18 mouse cellular contexts compared by ENCODE assay signal in genomic region chr8:90512594-90512993, GRCm38 (mm10).
DNase-seq lines count a peak whose midpoint lies in the region; ATAC-seq lines count a peak whose summit lies in the region.
"Had no signal": no experiment of that assay in that cellular context is flagged by ENCODE, and none has a peak within 500 bp of the region (broad histone marks: within the 10 kb centered on the region; RNA-seq: fewer than 3 reads in every experiment).

No protein-coding gene starts in this region.

- H3K4me3 ChIP-seq in hindbrain, embryonic 12.5 days: no peak overlapping the region
- no peak overlapping the region for H3K4me3 ChIP-seq in hindbrain, embryonic 16.5 days (ENCODE audit: low read length)
- no peak overlapping the region for H3K4me3 ChIP-seq in neural tube, embryonic 13.5 days
- H3K4me3 ChIP-seq in hindbrain, embryonic 15.5 days: no peak overlapping the region
- no peak overlapping the region for H3K4me3 ChIP-seq in heart, embryonic 12.5 days
- H3K4me3 ChIP-seq: embryonic facial prominence, embryonic 12.5 days; forebrain, embryonic 13.5 days had no signal

- WGBS in hindbrain, embryonic 12.5 days: 37% methylated on average over 2 of the region's 2 CpGs
- WGBS in hindbrain, embryonic 16.5 days: 19% methylated on average over 2 of the region's 2 CpGs
- WGBS in neural tube, embryonic 13.5 days: 15% methylated on average over 2 of the region's 2 CpGs
- WGBS in hindbrain, embryonic 15.5 days: 28% methylated on average over 2 of the region's 2 CpGs
- 58% methylated on average over 2 of the region's 2 CpGs for WGBS in heart, embryonic 12.5 days

- H3K9ac ChIP-seq in hindbrain, embryonic 12.5 days: no peak overlapping the region
- no peak overlapping the region for H3K9ac ChIP-seq in hindbrain, embryonic 16.5 days (ENCODE audit: low read depth, low read length)
- H3K9ac ChIP-seq in neural tube, embryonic 13.5 days: no peak overlapping the region
- no peak overlapping the region for H3K9ac ChIP-seq in hindbrain, embryonic 15.5 days
- no peak overlapping the region for H3K9ac ChIP-seq in heart, embryonic 12.5 days
- H3K9ac ChIP-seq: embryonic facial prominence, embryonic 12.5 days; forebrain, embryonic 13.5 days had no signal

- no peak overlapping the region for H3K4me2 ChIP-seq in hindbrain, embryonic 12.5 days (replicated peaks)
- H3K4me2 ChIP-seq in hindbrain, embryonic 16.5 days (ENCODE audit: low read length): no peak overlapping the region
- H3K4me2 ChIP-seq in neural tube, embryonic 13.5 days: no peak overlapping the region
- peak overlapping the region; percentile 9; the same call in 1 of the 2 replicates for H3K4me2 ChIP-seq in hindbrain, embryonic 15.5 days
- H3K4me2 ChIP-seq in heart, embryonic 12.5 days: no peak overlapping the region
- H3K4me2 ChIP-seq: embryonic facial prominence, embryonic 12.5 days; forebrain, embryonic 13.5 days had no signal

- intact Hi-C loops in left cerebral cortex, postnatal 10 days (cut with DNase I): no loop called here

- H3K4me1 ChIP-seq in hindbrain, embryonic 12.5 days: peaks cover 8% of the 10 kb centered on the region
- peaks cover 4% of the 10 kb centered on the region for H3K4me1 ChIP-seq in hindbrain, embryonic 16.5 days (ENCODE audit: control insufficient read depth, insufficient read depth, low read depth, low read length)
- H3K4me1 ChIP-seq in neural tube, embryonic 13.5 days (replicated peaks): peaks cover 25% of the 10 kb centered on the region
- H3K4me1 ChIP-seq in hindbrain, embryonic 15.5 days (replicated peaks): peaks cover 18% of the 10 kb centered on the region
- H3K4me1 ChIP-seq in heart, embryonic 12.5 days (replicated peaks): no peaks in the 10 kb centered on the region
- H3K4me1 ChIP-seq: embryonic facial prominence, embryonic 12.5 days had no signal

- H3K9me3 ChIP-seq in hindbrain, embryonic 12.5 days (replicated peaks): no peaks in the 10 kb centered on the region
- no peaks in the 10 kb centered on the region for H3K9me3 ChIP-seq in hindbrain, embryonic 16.5 days (ENCODE audit: control insufficient read depth, low read length)
- no peaks in the 10 kb centered on the region for H3K9me3 ChIP-seq in neural tube, embryonic 13.5 days
- H3K9me3 ChIP-seq in hindbrain, embryonic 15.5 days: no peaks in the 10 kb centered on the region
- H3K9me3 ChIP-seq in heart, embryonic 12.5 days (replicated peaks): no peaks in the 10 kb centered on the region
- H3K9me3 ChIP-seq: embryonic facial prominence, embryonic 12.5 days; forebrain, embryonic 13.5 days had no signal

- no peak for DNase-seq in neural tube, embryonic 10.5 days (ENCODE audit: extremely low spot score, low spot score)
- no peak for DNase-seq in left cerebral cortex, postnatal 10 days (ENCODE audit: extremely low spot score in 1 of 2, low spot score in 2 of 2)
- DNase-seq: adrenal gland, adult 8-10 months; adrenal gland, postnatal 36 days; cerebellum, adult 11 months; cerebellum, adult 8-10 months; gastrocnemius, postnatal 36 days; heart, postnatal 10 days; heart, postnatal 4 days; kidney, adult 11 months had no signal

- no peak for ATAC-seq in hindbrain, embryonic 12.5 days (ENCODE audit: low FRiP score)
- ATAC-seq in hindbrain, embryonic 16.5 days: no peak
- peak; percentile 62 for ATAC-seq in neural tube, embryonic 13.5 days (ENCODE audit: low read depth)
- peak; percentile 48; the same call in 1 of the 2 replicates for ATAC-seq in hindbrain, embryonic 15.5 days (ENCODE audit: low FRiP score, low read depth)
- no peak for ATAC-seq in heart, embryonic 12.5 days (ENCODE audit: insufficient number of reproducible peaks, low FRiP score)
- ATAC-seq: inflammation-experienced regulatory T-cells, adult 6 months had no signal

- no peaks in the 10 kb centered on the region; the same call in 1 of the 2 replicates for H3K27me3 ChIP-seq in hindbrain, embryonic 12.5 days
- H3K27me3 ChIP-seq in hindbrain, embryonic 16.5 days (replicated peaks; ENCODE audit: control insufficient read depth, insufficient read depth, low read length): no peaks in the 10 kb centered on the region
- H3K27me3 ChIP-seq in neural tube, embryonic 13.5 days: no peaks in the 10 kb centered on the region
- no peaks in the 10 kb centered on the region; the same call in 1 of the 2 replicates for H3K27me3 ChIP-seq in hindbrain, embryonic 15.5 days
- H3K27me3 ChIP-seq in heart, embryonic 12.5 days (replicated peaks): no peaks in the 10 kb centered on the region
- H3K27me3 ChIP-seq: embryonic facial prominence, embryonic 12.5 days; forebrain, embryonic 13.5 days had no signal

- H3K36me3 ChIP-seq in hindbrain, embryonic 12.5 days: no peaks in the 10 kb centered on the region
- no peaks in the 10 kb centered on the region for H3K36me3 ChIP-seq in hindbrain, embryonic 16.5 days (ENCODE audit: control insufficient read depth, insufficient read depth, low read length)
- no peaks in the 10 kb centered on the region for H3K36me3 ChIP-seq in neural tube, embryonic 13.5 days
- no peaks in the 10 kb centered on the region for H3K36me3 ChIP-seq in hindbrain, embryonic 15.5 days
- no peaks in the 10 kb centered on the region for H3K36me3 ChIP-seq in heart, embryonic 12.5 days
- H3K36me3 ChIP-seq: embryonic facial prominence, embryonic 12.5 days had no signal

- peak overlapping the region; percentile 40 for H3K27ac ChIP-seq in hindbrain, embryonic 12.5 days
- H3K27ac ChIP-seq in hindbrain, embryonic 16.5 days (ENCODE audit: low read depth, low read length): no peak overlapping the region
- H3K27ac ChIP-seq in neural tube, embryonic 13.5 days (replicated peaks): peak overlapping the region; percentile 66
- H3K27ac ChIP-seq in hindbrain, embryonic 15.5 days (replicated peaks): 0 out of 2 replicates have a peak overlapping the region, but pooled peaks have one; percentile 19
- H3K27ac ChIP-seq in heart, embryonic 12.5 days (ENCODE audit: poor library complexity, severe bottlenecking): no peak overlapping the region
- H3K27ac ChIP-seq: embryonic facial prominence, embryonic 12.5 days; forebrain, embryonic 13.5 days had no signal

Comparison
In these comparisons a context has a peak if more than half of its experiments do, and no peak if none do; other contexts are left out.
1. ATAC-seq: peak in neural tube, embryonic 13.5 days (single experiment) and hindbrain, embryonic 15.5 days (single experiment); none in hindbrain, embryonic 12.5 days (single experiment), hindbrain, embryonic 16.5 days (single experiment) and heart, embryonic 12.5 days (single experiment).
2. H3K27ac ChIP-seq: peak in hindbrain, embryonic 12.5 days (single experiment), neural tube, embryonic 13.5 days (single experiment) and hindbrain, embryonic 15.5 days (single experiment); none in hindbrain, embryonic 16.5 days (single experiment) and heart, embryonic 12.5 days (single experiment).